Mouse (Mus musculus): ENCODE results near the gene Scyl1. TPM values are rescaled to one million over a fixed set of nuclear protein-coding genes. Genes with fewer than 3 reads are reported as not detected.

Scyl1 gene
- 107 and 113 TPM in 2 replicates for polyA plus RNA-seq (2012; rRNA removed)

DNA sequence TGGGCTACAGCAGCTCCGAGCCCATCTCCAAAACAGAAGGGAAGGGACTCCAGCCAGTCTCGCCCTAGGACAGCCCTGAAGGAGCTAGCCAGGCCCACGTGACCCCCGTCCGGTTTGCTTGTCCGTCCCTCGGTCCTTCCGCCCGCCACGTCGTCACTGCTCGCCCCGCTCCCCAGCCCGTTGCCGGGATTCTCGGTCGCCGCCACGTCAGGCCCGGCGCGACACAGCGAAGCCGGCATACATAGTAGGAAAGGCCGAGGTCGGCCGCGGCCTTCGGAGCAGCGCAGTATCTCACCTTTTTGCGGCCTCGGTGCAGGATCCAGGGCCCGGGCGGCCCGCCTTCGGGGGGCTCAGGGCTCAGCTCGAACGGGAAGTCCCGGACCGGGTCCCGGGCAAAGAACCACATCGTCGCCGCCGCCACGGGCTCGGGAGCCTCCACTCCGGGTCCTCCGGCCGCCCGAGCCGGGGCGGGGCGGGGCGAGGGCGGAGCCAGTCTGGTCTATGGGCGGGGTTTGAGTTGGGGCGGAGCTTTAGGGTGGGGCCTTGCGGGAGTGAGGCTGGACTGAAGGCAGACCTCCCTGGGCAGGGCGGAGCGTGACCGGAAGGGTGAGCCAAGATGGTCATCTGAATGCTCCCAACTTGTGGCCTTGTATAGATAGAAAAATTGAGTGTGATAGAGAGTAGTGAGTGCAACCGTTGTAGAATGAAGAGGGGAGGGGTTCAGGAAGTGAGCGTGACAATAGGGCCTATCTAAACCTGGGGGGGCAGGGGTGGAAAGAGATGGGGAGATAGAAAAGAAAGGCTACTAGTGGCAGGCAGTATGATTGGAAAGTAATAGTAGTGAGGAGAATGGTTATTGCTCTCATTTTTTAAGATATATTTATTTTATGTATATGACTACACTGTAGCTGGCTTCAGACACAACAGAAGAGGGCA is at the start of gene Scyl1:
Scyl1 (minus strand) TSS at position 495 of the 936 bp plus-strand sequence.
- TF ChIP-seq CTCF (IDR thresholded peaks at IDR 0.05; ENCODE audit: borderline replicate concordance, control insufficient read depth, extremely low read depth, insufficient read depth, low read length, poor library complexity) = no peak; the same call in 1 of the 2 replicates
- peak; percentile 57; the same call in 1 of the 2 replicates for TF ChIP-seq POLR2A (IDR thresholded peaks at IDR 0.05; ENCODE audit: control insufficient read depth, extremely low read depth, insufficient read depth, low read length, poor library complexity)

DNA sequence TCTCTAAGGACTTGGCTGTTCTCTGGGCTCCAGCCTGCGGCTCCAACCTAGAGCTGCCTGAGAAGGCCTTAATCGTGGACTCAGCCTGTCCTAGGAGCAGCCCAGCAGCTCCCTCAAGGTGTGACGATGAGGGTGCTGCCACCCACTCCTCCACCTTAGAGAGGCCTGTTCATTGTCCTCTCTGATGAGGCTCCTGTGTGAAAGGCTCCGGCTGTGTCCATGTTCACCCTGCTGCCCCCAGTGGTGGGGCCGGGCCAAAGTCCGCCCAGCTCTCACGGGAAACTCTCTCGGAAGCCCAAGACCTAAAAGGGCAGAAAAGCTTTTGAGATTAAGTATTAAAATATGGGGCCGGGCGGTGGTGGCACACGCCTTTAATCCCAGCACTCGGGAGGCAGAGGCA is 48.3 kb upstream of the Scyl1 start:
- no peak for DNase-seq
- TF ChIP-seq CTCF (IDR thresholded peaks at IDR 0.05; ENCODE audit: borderline replicate concordance, control insufficient read depth, extremely low read depth, insufficient read depth, low read length, poor library complexity) = 0 out of 2 replicates have a peak, but pooled peaks have one; percentile 19
- no peak for TF ChIP-seq POLR2A (IDR thresholded peaks at IDR 0.05; ENCODE audit: control insufficient read depth, extremely low read depth, insufficient read depth, low read length, poor library complexity)
- H3K36me3 ChIP-seq (ENCODE audit: control insufficient read depth, insufficient read depth, low read length) = no peaks in the 10 kb centered on the region
- WGBS = 81% methylated on average over 12 of the region's 12 CpGs
- H3K27me3 ChIP-seq (ENCODE audit: control insufficient read depth, insufficient read depth, low read length) = no peaks in the 10 kb centered on the region
- H3K27ac ChIP-seq (ENCODE audit: control insufficient read depth, insufficient read depth, low read length) = no peak overlapping the region
- H3K4me1 ChIP-seq (replicated peaks; ENCODE audit: control insufficient read depth, insufficient read depth, low read length) = peaks cover 48% of the 10 kb centered on the region
- H3K4me3 ChIP-seq (ENCODE audit: control insufficient read depth, insufficient read depth, low read length) = no peak overlapping the region

More for the DNA sequence above, at the start of gene Scyl1:
- no peaks in the 10 kb centered on the region; the same call in 1 of the 2 replicates for H3K36me3 ChIP-seq (ENCODE audit: control insufficient read depth, insufficient read depth, low read length)
- under 1% methylated on average over 64 of the region's 64 CpGs for WGBS
- H3K4me3 ChIP-seq (ENCODE audit: control insufficient read depth, insufficient read depth, low read length) = peak within 1 kb of the TSS; percentile 83
- no peak within 1 kb of the TSS for H3K27ac ChIP-seq (ENCODE audit: control insufficient read depth, insufficient read depth, low read length)
- H3K27me3 ChIP-seq (ENCODE audit: control insufficient read depth, insufficient read depth, low read length) = no peaks in the 10 kb centered on the region
- H3K4me1 ChIP-seq (replicated peaks; ENCODE audit: control insufficient read depth, insufficient read depth, low read length) = peaks cover 13% of the 10 kb centered on the region
- DNase-seq = peak; percentile 93

DNA sequence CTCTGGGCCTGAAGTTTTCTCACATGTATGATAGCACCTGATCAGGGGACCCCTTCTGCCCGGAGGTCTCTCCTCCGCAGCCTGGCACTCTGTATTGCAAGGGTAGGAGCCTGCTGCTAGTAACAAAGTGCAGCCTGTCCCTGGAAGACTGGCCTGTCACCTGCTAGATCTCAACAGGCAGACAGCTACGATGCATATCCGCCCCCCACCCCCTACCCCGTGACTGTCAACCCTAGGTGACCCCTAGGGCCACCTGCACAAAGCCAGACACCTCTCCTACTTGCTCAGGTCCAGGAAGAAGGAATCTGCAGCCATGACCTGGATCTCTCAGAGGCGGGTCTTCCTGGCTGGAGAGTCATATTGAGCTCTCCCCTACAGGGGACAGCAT is 47.4 kb upstream of the Scyl1 start:
- Histone ChIP-seq H3K4me1 (replicated peaks; ENCODE audit: control insufficient read depth, insufficient read depth, low read length) (peaks cover 47% of the 10 kb centered on the region), H3K36me3 (ENCODE audit: control insufficient read depth, insufficient read depth, low read length) (no peaks in the 10 kb centered on the region), H3K4me3 (ENCODE audit: control insufficient read depth, insufficient read depth, low read length) (no peak overlapping the region), H3K27me3 (ENCODE audit: control insufficient read depth, insufficient read depth, low read length) (no peaks in the 10 kb centered on the region), H3K27ac (ENCODE audit: control insufficient read depth, insufficient read depth, low read length) (no peak overlapping the region)
- 82% methylated on average over 6 of the region's 6 CpGs for WGBS
- DNase-seq = no peak
- TF ChIP-seq CTCF (IDR thresholded peaks at IDR 0.05; ENCODE audit: borderline replicate concordance, control insufficient read depth, extremely low read depth, insufficient read depth, low read length, poor library complexity) = no peak
- TF ChIP-seq POLR2A (IDR thresholded peaks at IDR 0.05; ENCODE audit: control insufficient read depth, extremely low read depth, insufficient read depth, low read length, poor library complexity) = no peak

GRCm38 (mm10) chr19:5817703-5818589 is 46.7 kb upstream of the Scyl1 start:
- Histone ChIP-seq H3K36me3 (ENCODE audit: control insufficient read depth, insufficient read depth, low read length) (no peaks in the 10 kb centered on the region), H3K27me3 (ENCODE audit: control insufficient read depth, insufficient read depth, low read length) (no peaks in the 10 kb centered on the region), H3K4me1 (replicated peaks; ENCODE audit: control insufficient read depth, insufficient read depth, low read length) (peaks cover 44% of the 10 kb centered on the region), H3K27ac (ENCODE audit: control insufficient read depth, insufficient read depth, low read length) (peak overlapping the region; percentile 10; the same call in 1 of the 2 replicates), H3K4me3 (ENCODE audit: control insufficient read depth, insufficient read depth, low read length) (peak overlapping the region; percentile 41)
- TF ChIP-seq CTCF (IDR thresholded peaks at IDR 0.05; ENCODE audit: borderline replicate concordance, control insufficient read depth, extremely low read depth, insufficient read depth, low read length, poor library complexity) = peak; percentile 88
- TF ChIP-seq POLR2A (IDR thresholded peaks at IDR 0.05; ENCODE audit: control insufficient read depth, extremely low read depth, insufficient read depth, low read length, poor library complexity) = no peak
- DNase-seq = peak; percentile 91
- 6% methylated on average over 21 of the region's 21 CpGs for WGBS

DNA sequence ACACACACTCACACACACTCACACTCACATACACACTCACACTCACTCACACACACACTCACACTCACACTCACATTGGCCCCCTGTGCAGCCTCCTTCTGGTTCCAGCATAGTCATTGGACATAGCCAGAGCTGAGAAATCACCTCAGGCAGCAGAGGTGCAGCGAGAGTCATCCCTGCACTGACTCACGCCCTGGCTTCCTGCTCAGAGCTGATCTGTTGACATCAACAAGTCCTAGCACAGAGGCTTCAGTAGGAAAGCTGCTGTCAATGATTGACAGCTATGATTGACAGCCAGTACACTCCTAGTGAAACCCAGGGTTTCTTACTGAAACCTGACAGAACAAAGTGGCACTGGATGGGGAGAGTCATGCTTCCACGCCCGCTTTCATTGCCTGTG is 44.7 kb upstream of the Scyl1 start:
- H3K27me3 ChIP-seq (ENCODE audit: control insufficient read depth, insufficient read depth, low read length) = no peaks in the 10 kb centered on the region
- H3K4me3 ChIP-seq (ENCODE audit: control insufficient read depth, insufficient read depth, low read length) = no peak overlapping the region
- 73% methylated on average over 4 of the region's 4 CpGs for WGBS
- no peaks in the 10 kb centered on the region for H3K36me3 ChIP-seq (ENCODE audit: control insufficient read depth, insufficient read depth, low read length)
- H3K4me1 ChIP-seq (replicated peaks; ENCODE audit: control insufficient read depth, insufficient read depth, low read length) = peaks cover 32% of the 10 kb centered on the region
- no peak for DNase-seq
- no peak for TF ChIP-seq POLR2A (IDR thresholded peaks at IDR 0.05; ENCODE audit: control insufficient read depth, extremely low read depth, insufficient read depth, low read length, poor library complexity)
- no peak for TF ChIP-seq CTCF (IDR thresholded peaks at IDR 0.05; ENCODE audit: borderline replicate concordance, control insufficient read depth, extremely low read depth, insufficient read depth, low read length, poor library complexity)
- H3K27ac ChIP-seq (ENCODE audit: control insufficient read depth, insufficient read depth, low read length) = peak overlapping the region; percentile 24; the same call in 1 of the 2 replicates

DNA sequence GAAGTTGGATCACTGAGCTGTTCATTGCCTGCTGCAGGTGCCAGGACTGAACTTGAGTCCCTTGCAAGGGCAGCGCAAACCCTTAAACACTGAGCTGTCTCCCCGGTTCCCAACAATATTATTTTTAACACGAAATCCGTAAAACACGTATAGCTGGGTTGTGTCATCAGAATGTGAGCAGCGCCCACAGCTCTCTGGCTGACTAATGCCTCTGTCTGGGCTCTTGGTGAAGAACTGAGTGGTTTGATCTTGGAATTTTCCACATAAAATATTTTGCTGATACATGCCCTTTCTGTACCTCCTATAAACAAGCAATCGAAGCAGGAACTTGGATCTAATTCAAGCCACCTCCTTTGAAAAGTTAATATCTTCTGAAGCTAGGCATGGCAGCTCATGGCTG is 43.8 kb upstream of the Scyl1 start:
- no peak for DNase-seq
- Histone ChIP-seq H3K4me1 (replicated peaks; ENCODE audit: control insufficient read depth, insufficient read depth, low read length) (peaks cover 37% of the 10 kb centered on the region), H3K27me3 (ENCODE audit: control insufficient read depth, insufficient read depth, low read length) (no peaks in the 10 kb centered on the region), H3K36me3 (ENCODE audit: control insufficient read depth, insufficient read depth, low read length) (no peaks in the 10 kb centered on the region), H3K27ac (ENCODE audit: control insufficient read depth, insufficient read depth, low read length) (no peak overlapping the region), H3K4me3 (ENCODE audit: control insufficient read depth, insufficient read depth, low read length) (no peak overlapping the region)
- WGBS = 92% methylated on average over 7 of the region's 7 CpGs
- TF ChIP-seq POLR2A (IDR thresholded peaks at IDR 0.05; ENCODE audit: control insufficient read depth, extremely low read depth, insufficient read depth, low read length, poor library complexity) = no peak

Measured in thymus, adult 2 months (tissue).